Mouse (Mus musculus) layer of hippocampus, postnatal 10 days (tissue): ENCODE data around the gene Slc44a3. TPM values are rescaled to one million over a fixed set of nuclear protein-coding genes. Genes with fewer than 3 reads are reported as not detected.

ENCODE experiments used
- DNase-seq, 2 experiments: peaks; one replicate each; pipeline ENCODE4 v3.0.0; 2021; ENCODE audit warnings: low spot score in 2 of 2
- total RNA-seq, 2 experiments: library from RNA; stranded (reverse); gene quantifications; 2 replicates each; pipeline ENCODE4 v1.2.3; 2021

Gene Slc44a3
- total RNA-seq, 2 experiments from 2014 or later, result 0.11 to 0.14 TPM

DNA sequence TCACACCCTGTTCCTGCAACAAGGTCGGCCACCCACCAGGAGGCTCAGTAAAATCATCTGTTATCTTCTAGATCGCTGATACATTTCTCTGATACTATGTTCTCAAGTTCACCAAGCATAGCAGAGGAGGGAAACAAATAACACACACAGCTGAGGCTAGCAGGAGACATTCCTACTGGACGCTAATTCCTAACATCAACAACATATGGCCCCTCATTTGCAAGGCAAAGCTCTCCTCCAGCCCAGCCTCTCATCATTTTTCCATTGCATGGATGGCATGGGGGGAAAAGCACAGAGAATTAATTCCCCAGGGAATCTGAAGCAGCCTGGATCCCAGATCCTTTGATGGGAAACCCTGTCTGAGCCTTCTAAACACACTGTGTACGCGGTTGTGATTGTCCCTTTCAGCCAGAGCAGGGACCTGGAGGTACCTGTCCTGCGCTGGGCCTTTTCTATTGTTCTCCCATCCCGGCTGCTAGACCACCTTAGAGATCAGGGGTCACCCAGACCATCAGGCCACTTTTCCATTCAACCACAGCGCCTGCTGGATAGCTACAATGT lies 27.2 kb downstream of the Slc44a3 start:
- DNase-seq, result no peak

GRCm38 (mm10) chr3:121500734-121501133 lies 31.5 kb downstream of the Slc44a3 start:
- DNase-seq, result no peak

GRCm38 (mm10) chr3:121500225-121500624 lies 32.0 kb downstream of the Slc44a3 start:
- DNase-seq, result peak; percentile 71 to 77

GRCm38 (mm10) chr3:121493997-121494421 lies 38.2 kb downstream of the Slc44a3 start:
- no peak for DNase-seq

- DNase-seq, result no peak
These were observed 40.2 kb downstream of the Slc44a3 start for GRCm38 (mm10) chr3:121492026-121492425.

GRCm38 (mm10) chr3:121490941-121491340 lies 41.3 kb downstream of the Slc44a3 start:
- DNase-seq, result no peak

DNA sequence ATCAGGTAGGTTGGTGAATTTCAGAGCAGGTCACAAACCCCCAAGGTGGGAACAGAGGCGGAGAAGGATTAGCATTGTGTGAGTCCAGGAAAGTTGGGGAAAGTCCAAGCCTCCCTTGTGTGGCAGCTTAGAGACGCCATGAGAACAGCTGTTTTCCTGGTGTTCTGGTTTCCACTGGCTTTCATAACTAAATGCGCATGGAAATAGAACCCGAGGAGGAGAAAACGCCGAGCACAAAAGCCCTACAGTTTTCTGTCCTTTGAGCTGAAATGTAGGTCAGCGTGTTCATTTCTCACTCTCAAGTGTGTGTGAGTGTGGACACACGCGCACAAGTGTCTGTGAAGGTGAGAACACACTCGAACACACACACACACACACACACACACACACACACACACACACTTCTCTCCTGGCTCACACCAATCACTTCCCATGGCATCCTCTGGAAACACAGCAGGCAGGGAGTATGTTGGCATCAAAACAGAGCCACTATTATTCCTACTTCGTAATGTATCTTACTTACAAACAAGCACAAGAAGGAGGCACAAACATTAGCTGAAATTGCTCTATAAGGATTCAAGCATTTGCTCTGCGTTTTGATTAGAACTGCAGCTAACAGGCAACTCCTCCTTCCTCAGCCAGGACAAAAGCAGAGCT lies 42.6 kb downstream of the Slc44a3 start:
- DNase-seq, result peak; percentile 27 to 44

- DNase-seq, result no peak
These were observed 47.0 kb downstream of the Slc44a3 start for GRCm38 (mm10) chr3:121485201-121485600.

DNA sequence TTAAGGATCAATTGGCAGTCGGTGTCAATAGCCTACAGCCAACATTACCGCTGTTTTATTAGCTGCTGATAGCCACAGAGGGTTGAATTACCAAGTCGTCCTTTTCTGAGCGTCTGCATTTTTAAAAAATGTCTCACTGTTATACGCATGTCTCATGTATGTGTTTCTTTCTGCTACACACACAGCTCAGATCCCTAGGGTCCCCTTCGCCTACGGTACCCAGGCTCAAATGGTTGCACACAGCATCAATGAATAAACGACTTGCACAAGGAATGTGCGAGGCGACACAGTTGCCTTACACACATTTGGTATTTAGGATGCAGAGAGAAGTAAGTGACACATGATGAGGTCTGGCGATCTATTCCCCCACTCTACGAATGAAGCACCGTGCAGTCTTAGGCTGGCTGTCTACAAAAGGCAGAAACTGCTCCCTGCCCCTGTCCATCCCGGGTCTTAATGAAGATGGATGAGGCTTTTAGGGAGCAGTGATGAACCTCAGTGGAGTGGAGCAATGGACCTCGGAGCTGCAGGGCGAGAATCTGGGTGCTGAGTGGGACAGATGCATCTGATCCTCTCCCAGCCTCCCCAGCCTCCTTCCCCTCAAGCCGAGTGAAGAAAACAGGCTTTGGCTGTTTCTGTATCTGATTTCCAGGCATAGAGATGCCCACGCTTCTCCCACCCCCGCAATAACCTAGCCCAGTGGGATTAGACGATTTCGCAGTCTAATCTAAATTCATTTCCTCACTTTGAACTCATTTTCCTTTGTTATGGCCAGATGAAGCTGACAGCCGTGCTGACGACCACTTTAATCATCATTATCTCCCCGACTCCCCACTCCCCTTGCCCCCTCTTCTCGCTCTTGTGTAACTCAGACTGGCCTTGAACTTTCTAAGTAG lies 48.7 kb downstream of the Slc44a3 start:
- DNase-seq, result no peak

- DNase-seq, result no peak
These were observed 50.6 kb downstream of the Slc44a3 start for GRCm38 (mm10) chr3:121481564-121481963.

GRCm38 (mm10) chr3:121480961-121481436 lies 51.2 kb downstream of the Slc44a3 start:
- DNase-seq, result no peak

GRCm38 (mm10) chr3:121480030-121480960 lies 51.9 kb downstream of the Slc44a3 start:
- no peak for DNase-seq

DNA sequence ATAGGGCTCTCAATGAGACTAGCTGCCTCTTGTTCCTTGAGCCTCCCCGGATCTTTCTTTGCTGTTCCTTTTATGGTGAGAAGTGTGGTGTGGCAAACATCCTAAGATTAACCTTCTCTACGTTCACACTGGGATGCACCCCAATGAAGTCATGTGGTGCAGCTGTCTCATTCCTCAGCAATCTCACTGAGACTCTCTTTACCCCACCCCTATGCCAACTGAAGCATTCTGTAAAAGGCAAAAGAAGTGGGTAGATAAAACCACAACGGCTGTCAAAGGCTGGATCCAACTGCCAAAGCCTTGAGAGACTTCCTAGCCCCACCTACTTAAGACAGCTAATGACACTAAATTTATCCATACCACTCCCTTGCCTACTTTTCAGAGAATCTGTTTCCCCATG lies 57.5 kb downstream of the Slc44a3 start:
- no peak for DNase-seq

DNA sequence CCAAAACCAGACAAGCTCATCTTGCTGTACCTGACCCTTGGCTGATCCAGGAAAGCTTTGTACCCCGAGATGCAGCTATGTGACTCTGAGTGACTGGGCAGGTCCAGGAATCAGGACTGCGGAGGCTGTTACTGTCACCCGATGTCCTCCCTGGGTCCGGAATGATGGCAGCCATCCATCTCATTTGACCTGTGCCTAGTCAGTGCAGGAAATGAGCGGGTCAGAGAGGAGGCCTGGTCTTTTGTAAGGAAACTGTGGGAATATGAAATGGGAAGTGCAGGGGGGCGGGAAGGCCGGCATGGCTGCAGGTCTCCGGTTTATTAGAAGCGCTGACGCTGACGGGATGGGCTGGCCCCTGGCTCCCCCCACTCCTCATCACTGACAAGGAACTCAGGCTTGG lies 60.5 kb downstream of the Slc44a3 start:
- DNase-seq, result no peak

GRCm38 (mm10) chr3:121469185-121469975 lies 62.8 kb downstream of the Slc44a3 start:
- peak; percentile 37 to 50 for DNase-seq

DNA sequence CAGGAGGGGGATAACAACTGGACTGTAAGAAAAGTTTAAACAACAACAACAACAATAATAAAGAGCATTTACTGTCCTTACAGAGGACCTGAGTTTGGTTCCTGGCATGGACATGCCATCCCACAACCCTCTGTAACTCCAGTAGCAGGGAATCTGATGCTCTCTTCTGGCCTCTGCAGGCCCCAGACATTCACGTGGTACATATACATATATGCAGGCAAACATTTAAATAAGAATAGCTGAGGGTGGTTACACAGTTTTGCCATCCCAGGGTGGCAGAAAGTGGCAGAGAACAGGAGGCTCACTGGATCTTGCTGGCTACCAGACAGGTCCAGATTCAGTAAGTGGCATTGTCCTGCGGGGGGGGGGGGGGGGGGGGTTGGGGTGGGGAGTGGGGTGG lies 64.1 kb downstream of the Slc44a3 start:
- DNase-seq, result no peak

DNA sequence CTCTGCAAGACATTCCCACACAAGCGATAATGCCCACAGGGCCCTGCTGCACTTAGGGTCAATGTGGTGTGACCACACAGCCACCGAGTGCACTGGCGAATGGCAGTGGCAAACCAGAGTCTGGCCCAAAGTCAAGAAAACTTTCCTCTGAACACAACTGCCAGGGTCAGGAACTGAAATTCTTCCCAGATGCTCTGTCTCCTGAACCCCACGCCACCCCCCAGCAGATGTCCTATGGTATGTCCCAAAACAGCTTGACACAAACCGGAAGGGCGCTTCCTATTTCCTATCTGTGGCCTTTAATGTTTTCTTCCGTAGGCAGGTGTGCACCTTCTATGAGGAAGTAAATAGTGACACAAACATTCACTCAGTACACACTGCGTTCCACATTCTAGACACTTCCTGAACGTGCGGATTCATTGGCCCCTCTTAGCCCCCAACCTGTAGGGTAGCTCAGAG lies 65.1 kb downstream of the Slc44a3 start:
- DNase-seq, result no peak

DNA sequence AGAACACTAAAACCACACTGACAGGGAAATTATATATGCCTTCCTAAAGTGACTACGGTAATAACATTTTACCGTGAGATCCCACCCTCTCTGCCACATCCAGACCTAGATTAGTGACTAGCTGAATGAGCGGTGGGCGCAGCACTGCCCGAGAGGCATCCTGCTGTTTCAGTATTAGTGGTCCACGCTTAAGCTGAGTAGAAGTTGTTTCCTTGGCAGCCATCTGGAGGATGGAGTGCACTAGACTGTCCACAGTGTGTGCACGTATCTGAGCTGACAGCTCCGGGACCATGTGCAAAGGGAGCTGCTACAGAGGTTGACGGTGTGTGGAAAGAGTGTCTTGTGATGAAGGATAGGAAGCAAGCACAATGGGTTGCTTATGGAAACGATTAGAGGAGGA lies 66.4 kb downstream of the Slc44a3 start:
- DNase-seq, result no peak

DNA sequence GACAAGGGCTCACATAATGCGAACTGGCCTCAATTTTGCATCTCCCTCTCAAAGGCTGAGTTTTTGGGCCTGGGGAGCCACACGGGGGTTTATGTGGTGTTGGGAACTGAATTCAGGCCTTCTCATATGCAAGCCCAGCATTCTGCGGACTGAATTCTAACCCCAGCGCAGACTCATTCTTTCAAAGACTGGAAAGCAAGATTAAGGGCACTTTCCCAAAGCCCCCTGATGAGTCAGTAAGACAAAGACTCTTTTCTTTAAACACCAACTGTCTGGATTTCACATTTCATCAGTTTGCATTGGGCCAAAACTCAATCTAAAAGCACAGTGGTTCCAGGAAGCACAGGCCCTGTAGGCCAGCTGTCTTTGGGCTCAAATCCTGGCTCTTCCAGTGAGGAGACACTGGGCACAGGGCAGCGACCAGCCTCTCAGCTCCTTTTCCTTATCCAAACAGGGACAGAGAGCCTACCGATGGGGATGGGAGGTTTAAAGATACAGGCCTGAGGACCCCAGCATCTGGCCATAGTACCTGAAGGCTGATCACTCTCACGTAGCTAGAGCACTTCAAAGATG lies 67.4 kb downstream of the Slc44a3 start:
- DNase-seq, result no peak

- DNase-seq, result no peak
These were observed 69.4 kb downstream of the Slc44a3 start for GRCm38 (mm10) chr3:121462782-121463181.
